Mouse (Mus musculus) adrenal gland, postnatal 36 days (tissue): ENCODE results near the gene Upp2. TPM values are rescaled to one million over a fixed set of nuclear protein-coding genes. Genes with fewer than 3 reads are reported as not detected.

Source experiments
- total RNA-seq, 2 experiments: library from RNA; stranded (reverse); gene quantifications; 2 replicates each; pipeline ENCODE4 v1.2.3; 2021

Gene Upp2
- total RNA-seq, 2 experiments from 2014 or later: 12.5 to 16.0 TPM

Other genes starting within 250 kb of the Upp2 start
- gene Acvr1c, start 209.4 kb upstream of the Upp2 start, total RNA-seq: 10 to 100 TPM; 17.9 to 35.5 TPM
- not detected for gene Gm17409, start 97.2 kb upstream of the Upp2 start, total RNA-seq
- 100 to 1,000 TPM in 1 of 2 experiments, 10 to 100 TPM in 1; 36.5 to 140 TPM for gene Acvr1, start 141 bp upstream of the Upp2 start, total RNA-seq